Mouse (Mus musculus) limb, embryonic 12.5 days (tissue): Measurements from ENCODE around the gene Olfr872. TPM values are rescaled to one million over a fixed set of nuclear protein-coding genes. Genes with fewer than 3 reads are reported as not detected.

Source experiments
- polyA plus RNA-seq: library from polyadenylated mRNA; unstranded; fragments of >200 nt; fragmentation: Nextera tagmentation; extraction: Ambion mirVana; gene quantifications from 2 replicates; pipeline ENCODE4 v1.2.1, GENCODE M21; 2016

The Olfr872 gene
- polyA plus RNA-seq, 1 experiment from 2014 or later = not detected

Other genes starting within 250 kb of the Olfr872 start
- not detected in 2 replicates for gene Olfr866, start 209.1 kb upstream of the Olfr872 start, polyA plus RNA-seq
- not detected in 2 replicates for gene Olfr867, start 179.6 kb upstream of the Olfr872 start, polyA plus RNA-seq
- gene Olfr868, start 138.5 kb upstream of the Olfr872 start, polyA plus RNA-seq = not detected in 2 replicates
- not detected in 2 replicates for gene Olfr869, start 108.1 kb upstream of the Olfr872 start, polyA plus RNA-seq
- gene Olfr870, start 63.1 kb upstream of the Olfr872 start, polyA plus RNA-seq = not detected in 2 replicates
- gene Olfr871, start 24.9 kb upstream of the Olfr872 start, polyA plus RNA-seq = not detected in 2 replicates
- not detected in 2 replicates for gene Olfr39, start 45.2 kb downstream of the Olfr872 start, polyA plus RNA-seq
- not detected in 2 replicates for gene Olfr873, start 61.4 kb downstream of the Olfr872 start, polyA plus RNA-seq
- gene Olfr18, start 99.0 kb downstream of the Olfr872 start, polyA plus RNA-seq = not detected in 2 replicates
- 34.9 and 36.7 TPM in 2 replicates for gene Zfp560, start 148.1 kb downstream of the Olfr872 start, polyA plus RNA-seq
- 33.9 and 35.0 TPM in 2 replicates for gene Zfp26, start 223.0 kb downstream of the Olfr872 start, polyA plus RNA-seq